Mouse (Mus musculus) testis, adult 2 months (tissue): ENCODE measurements around the gene Cct4.

ENCODE experiments used
- CTCF ChIP-seq: fragments of 200-500 bp; IDR thresholded peaks from 2 replicates; pipeline ENCODE4 v1.5.1; 2012; ENCODE audit warnings: low read depth, mild to moderate bottlenecking, inconsistent platforms, low read length, moderate library complexity; ENCODE audit not compliant: control insufficient read depth, insufficient read depth, insufficient replicate concordance
- POLR2A ChIP-seq: fragments of 200-500 bp; IDR thresholded peaks from 2 replicates; pipeline ENCODE4 v1.6.1; 2012; ENCODE audit warnings: low read depth, mild to moderate bottlenecking, inconsistent platforms, low read length, moderate library complexity; ENCODE audit not compliant: control insufficient read depth

- no peak for TF ChIP-seq POLR2A
- no peak for TF ChIP-seq CTCF
These were observed 25.9 kb upstream of the Cct4 start for GRCm38 (mm10) chr11:22964401-22964800.
